Mouse (Mus musculus) megakaryocyte progenitor cell, adult 5-6 weeks (primary cell): Measurements from ENCODE around the gene Rps6ka2. TPM values are rescaled to one million over a fixed set of nuclear protein-coding genes. Genes with fewer than 3 reads are reported as not detected.

Experiments
- ATAC-seq: replicated peaks from 2 replicates; pipeline ENCODE4 v1.8.0; 2016; ENCODE audit warnings: mild to moderate bottlenecking, moderate TSS enrichment, inconsistent platforms; ENCODE audit not compliant: poor library complexity
- total RNA-seq, 2 experiments: library from RNA; stranded (forward) in 1 of 2; stranded (reverse) in 1 of 2; fragments of 157-497, 149-512 nt in 1 of 2; fragments of 200-1000 nt in 1 of 2; gene quantifications; 2 replicates each; pipeline versions ENCODE4 v1.2.3 to v1.2.4; 2015 to 2017

Gene Rps6ka2
- total RNA-seq, 2 experiments from 2014 or later = 16.5 to 20.4 TPM

DNA sequence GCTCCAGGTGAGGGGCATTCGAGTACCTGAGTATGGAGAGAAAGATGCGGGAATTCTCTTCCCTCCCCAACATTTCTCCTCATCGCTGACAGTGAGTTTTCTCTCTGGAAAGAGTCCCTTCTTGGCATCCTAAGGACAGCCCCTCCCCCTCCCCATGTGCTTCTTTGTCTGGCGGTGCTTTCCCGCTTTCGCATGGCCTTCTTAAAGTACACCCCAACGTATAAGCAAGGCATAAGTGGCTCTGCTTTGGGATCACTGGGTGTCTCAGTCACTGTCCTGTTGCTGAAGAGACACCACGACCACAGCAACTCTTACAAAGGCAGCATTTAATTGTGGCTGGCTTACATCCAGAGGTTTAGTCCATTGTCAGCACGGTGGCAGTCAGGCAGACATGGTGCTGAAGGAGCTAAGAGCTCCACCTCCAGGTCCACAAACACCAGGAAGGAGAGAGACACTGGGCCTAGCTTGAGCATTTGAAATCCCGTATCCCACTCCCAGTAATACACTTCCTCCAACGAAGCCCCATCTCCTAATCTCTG is 47.9 kb downstream of the Rps6ka2 start:
- no peak for ATAC-seq

DNA sequence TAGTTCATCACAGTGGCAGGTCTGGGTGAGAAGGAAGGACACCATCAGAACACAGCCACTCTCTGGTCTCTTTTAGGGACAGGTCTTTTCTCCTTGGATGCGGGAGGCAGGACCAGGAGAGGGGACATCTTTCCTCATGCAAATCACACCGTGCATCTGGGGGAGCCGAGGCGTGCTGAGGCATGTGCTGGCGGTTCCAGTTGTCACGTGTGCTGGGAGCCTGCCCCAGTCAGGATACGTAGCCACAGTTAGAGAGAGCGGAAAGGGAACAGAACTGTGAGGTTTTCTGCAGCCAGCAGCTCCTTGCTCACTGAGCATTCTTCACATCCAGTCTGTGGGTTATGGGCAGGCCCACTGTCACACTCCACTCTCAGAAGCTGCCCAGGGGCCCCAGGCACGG is 48.5 kb downstream of the Rps6ka2 start:
- no peak for ATAC-seq

DNA sequence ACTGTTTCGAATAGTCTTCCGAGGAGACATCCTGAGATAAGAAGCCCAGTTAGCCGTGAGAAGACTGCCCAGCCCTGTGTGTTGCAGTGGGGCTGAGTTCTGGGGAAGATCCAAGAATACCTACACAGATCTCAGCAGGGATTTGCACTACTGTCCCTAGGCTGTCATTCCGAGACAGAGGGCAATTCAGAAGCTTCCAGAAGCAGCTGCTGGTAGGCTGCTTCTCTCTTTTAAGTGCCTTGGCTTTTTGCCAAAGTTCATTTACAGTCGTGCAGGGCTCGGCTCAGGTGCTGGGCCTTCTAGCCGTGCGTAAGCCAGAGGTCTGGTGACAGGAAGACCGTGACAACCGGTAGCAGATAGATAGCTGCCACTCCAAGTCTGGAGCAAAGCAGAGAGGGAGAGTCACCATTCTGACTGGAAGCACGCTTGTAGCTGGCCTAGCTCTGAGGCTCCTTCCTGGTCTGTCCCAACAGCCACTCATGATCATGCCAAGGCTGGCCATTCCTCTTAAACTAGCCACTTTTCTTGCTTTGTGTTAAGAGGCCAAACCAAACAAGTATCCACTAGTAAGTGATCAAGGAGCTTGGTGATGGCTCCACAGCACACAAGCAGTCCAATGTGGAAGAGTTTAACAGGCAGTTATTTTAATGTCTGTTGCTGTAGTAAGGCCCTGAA is 49.3 kb downstream of the Rps6ka2 start:
- ATAC-seq = 0 out of 2 replicates have a peak, but pooled peaks have one; percentile 14

DNA sequence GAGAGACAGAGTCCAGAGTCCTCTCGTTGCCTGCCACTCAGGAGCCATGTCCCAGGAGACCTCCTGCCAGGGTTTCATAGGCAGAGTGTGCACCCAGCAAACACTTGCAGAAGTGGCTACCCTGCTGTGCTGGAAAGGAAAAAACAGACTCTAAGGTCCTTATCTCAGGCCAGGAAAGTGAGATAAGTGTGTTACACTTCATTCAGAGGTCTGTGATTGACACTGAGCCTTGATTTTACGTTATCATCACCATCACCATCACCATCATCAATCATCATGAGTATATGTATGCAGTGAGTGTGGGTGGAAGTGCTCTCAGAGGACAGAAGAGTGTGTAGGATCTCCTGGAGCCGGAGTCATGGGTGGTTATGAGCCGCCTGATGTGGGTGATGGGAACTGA is 51.4 kb downstream of the Rps6ka2 start:
- ATAC-seq = no peak

DNA sequence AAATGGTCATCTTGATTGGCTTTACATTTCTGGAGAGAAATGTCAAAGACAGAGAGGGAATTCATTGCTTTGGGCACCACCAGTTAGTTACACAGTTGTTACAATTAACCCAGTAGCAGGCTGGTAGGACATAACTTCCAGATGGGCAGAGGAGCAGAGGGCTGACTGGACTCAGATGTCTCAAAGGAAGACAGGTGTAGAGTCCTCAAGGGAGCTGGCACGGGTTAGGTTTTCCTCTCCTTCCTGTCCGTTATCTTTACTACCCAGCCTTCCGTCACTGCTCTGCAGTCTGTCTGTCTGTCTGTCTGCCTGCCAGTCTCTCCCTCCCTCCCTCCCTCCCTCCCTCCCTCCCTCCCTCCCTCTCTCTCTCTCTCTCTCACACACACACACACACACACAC is 52.3 kb downstream of the Rps6ka2 start:
- ATAC-seq = peak; percentile 42

DNA sequence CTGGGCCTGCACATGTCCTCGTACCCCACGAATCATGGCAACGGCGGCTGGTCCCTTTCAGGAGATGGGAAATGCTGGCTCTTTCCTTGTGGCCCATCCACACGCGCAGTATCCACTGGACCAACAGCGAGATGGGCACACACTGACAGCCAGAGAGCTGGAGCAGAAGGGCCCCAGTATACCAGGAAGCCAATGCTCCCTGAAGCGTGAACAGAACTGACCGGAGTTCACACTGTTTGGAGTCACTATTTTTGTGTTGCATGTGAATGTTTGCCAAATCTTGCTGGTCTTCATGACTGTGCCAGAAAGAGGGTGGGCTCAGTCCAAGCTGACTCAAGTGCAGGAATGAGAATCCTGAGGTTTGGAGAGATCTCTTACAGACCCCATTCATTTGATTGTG is 58.6 kb downstream of the Rps6ka2 start:
- no peak for ATAC-seq

DNA sequence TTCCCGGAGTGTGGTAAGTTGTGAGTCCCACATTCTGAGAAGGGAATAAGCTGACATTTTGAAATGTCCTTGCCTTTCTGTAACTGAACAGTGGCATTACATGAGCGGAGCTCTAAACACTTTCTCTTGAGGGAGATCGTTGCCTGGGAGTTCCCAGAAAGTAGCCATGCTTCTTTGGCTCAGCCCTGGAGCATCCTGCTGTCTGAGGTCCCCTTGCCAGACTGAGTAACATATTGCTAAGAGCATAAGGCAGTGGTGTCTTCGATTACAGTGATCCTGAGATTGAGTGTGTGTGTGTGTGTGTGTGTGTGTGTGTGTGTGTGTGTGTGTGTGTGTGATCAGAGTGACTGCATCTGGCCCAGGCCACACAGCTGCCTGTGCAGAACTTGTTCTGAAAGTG is 61.4 kb downstream of the Rps6ka2 start:
- ATAC-seq = no peak

DNA sequence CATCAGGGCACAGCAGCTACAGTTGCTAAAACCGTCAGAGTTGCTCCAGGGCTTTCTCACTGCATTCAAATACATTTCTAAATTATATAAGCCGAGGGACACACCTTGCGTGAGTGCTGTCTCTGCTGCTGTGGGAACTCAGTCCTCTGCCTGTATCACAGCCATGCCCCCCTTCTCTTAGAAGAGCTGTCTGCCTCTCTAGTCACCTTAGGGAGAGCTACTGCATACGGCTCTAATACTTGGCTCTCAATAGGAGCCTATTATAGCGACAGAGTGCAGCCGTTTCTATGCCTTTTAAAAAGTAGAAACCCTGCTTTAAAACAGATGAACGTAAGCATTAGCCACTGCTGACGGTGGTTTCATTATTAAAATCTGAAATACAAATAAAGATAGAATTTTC is 61.9 kb downstream of the Rps6ka2 start:
- no peak for ATAC-seq

DNA sequence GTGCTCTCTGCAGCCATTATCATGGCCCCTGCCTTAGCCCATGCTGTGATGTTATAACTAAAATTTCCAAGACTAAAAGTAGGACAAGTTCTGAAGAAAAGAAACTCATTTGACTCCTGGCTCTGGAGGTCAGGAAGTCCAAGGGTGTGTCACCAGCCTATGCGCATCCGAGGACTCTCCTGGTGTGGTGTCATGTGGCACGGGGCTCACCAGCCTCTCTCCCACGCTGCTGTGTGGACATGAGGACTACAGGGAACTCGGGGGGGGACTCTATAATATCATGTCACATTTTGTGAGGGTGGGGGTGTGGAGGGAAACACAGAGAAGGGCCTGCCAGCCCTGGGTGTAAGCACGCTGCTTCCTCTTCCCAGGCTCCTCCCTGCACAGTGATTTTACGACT is 62.5 kb downstream of the Rps6ka2 start:
- ATAC-seq = no peak

DNA sequence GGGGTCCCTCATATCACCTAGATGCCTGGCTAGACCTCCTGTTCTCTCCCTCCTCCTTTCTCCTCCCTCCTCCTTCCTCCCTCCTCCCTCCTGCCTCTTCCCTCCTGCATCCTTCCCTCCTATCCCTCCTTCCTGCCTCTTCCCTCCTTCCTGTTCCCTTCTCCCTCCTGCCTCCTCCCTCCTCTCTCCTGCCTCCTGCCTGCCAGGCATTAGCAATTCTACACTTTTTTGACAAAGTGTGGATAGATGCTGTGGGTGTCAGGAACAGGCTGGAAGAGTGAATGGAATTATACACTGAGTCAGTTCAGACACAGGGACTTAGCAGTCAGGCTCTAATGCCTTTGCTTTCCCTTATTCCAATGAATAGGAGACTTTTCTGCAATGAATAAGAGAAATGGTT is 63.3 kb downstream of the Rps6ka2 start:
- ATAC-seq = no peak

DNA sequence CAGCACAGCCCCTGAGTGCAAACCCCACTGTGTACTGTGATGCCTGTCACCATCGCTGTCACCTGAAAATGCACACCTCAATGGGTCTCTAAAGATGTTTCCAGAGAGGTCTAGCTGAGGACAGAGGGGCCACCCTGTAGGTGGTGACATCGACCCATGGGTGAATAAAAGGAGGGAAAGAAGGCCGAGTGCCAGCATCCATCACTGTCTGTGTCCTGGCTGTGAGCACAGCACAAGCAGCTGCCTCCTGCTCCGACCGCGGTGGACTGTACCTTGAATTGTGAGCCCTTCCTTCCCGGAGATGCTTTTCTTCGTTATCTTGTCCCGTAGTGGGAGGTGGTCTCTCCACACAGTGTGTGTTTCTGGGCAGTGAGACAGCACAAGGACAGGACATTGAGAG is 67.8 kb downstream of the Rps6ka2 start:
- ATAC-seq = no peak

DNA sequence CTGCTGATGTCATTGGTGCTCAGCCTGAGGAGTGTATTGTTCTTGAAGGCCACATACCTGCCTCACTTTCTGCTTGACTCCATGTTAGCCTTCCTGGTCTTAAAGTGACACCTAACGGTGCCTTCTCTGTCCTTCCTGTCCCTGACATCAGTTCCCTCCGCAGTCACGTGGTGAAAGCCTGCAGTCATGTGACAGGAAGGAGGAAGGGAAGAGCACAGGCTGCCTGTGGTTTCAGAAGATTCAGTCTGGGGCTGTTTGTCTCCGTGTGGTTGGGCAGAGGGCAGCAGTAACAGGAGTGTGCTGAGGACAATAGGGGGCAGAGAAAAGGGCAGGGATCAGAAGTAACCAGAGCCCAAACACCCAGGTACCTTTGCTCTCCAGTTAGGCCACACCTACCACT is 68.9 kb downstream of the Rps6ka2 start:
- ATAC-seq = 0 out of 2 replicates have a peak, but pooled peaks have one; percentile 11

DNA sequence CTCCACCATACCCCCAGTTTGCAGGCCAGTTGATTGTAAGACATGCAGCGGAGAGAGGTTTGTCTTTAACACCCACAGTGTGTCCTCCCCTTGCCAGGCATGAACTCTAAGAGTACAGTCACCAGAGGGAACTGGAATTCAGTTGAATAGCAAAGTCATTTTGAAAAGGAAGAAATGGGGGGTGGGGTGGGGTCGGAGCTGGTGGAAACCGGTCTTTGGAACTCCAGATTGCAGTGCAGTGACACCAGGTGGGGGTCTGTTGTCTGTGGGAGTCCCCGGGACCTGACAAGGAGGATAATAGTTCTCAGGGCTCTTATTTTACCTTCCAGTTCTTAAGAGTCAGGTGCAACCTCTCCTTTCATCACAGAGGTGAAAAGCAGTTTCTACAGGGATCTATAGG is 70.6 kb downstream of the Rps6ka2 start:
- no peak for ATAC-seq

DNA sequence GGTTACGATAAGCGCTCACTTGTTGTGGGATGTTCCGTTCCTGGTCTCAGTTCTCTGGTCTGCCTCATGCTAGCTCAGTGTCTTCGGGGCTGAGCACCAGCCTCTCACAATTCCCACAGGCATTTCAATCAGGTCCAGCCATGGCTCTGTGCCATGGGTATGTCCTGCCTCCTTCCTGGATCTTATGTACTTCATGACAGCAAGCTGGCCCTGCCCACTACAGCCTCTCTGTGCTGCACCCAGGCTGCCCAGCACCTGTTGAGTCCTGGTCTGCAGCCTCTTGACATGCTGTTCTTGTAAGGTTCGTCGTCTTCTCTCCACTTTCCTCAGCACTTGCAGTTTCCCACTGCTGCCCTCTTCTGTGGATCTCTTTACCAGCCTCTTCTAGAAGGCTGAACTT is 75.2 kb downstream of the Rps6ka2 start:
- no peak for ATAC-seq

DNA sequence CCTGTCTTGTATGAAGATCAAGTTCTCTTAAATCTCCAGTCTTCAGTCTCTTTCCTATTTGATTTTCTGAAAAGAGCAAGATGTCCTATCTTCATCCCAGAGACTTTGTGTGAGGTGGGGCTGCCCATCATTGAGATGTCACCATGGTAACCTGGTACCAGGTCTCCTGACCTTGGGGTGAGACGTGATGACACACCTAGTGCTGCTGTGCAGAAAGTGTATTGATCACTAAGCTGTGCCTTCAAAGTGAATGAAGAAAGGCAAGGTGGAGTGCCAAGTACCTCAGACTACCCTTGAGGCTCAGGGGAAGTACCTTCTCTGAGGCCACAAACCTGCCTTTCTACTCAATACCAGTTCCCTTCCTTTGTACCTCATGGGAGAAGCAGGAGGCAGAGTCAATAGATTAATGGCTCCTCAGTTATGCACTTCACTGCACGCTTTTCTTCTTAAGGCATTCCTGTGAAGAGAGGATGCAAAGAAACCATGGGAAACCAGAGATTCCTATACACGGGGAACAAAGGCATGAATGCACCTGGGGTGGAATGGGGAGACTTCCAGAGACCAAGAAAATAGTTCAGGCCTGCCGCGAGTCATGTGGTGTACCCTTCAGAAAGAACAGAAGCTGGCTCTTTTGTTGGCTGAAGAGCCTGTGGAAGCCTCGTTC is 77.1 kb downstream of the Rps6ka2 start:
- no peak for ATAC-seq

DNA sequence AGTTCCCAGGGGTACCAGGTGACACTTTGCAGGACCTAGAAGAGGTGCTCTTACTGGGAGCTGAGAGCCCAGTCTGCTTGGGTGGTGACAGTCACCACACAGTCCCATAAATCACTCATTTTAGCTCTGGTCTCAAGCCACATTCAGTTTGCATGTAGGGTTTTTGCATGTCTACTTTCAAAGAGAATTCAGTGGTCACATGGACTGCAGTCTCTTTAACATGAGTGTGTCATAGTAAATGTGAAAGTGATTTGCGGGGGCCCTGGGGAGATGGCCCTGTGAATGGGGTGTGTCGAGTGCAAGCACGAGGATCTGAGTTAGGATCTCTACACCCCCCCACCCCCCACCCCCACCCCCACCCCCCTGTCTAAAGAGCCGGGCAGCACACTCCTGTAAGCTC is 80.5 kb downstream of the Rps6ka2 start:
- no peak for ATAC-seq

DNA sequence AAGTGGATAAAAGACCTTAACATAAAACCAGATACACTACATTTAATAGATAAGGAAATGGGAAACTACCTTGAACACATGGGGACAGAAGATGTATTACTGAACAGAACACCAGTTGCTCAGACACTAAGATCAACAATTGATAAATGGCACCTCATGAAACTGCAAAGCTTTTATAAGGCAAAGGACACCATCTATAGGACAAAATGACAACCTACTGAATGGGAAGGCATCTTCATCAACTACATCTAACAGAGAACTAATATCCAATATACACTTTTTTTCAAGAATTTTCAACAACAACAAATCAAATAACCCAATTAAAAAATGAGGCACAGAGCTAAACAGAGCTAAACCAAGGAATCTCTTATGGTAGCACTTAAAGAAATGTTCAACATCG is 87.3 kb downstream of the Rps6ka2 start:
- ATAC-seq = no peak

DNA sequence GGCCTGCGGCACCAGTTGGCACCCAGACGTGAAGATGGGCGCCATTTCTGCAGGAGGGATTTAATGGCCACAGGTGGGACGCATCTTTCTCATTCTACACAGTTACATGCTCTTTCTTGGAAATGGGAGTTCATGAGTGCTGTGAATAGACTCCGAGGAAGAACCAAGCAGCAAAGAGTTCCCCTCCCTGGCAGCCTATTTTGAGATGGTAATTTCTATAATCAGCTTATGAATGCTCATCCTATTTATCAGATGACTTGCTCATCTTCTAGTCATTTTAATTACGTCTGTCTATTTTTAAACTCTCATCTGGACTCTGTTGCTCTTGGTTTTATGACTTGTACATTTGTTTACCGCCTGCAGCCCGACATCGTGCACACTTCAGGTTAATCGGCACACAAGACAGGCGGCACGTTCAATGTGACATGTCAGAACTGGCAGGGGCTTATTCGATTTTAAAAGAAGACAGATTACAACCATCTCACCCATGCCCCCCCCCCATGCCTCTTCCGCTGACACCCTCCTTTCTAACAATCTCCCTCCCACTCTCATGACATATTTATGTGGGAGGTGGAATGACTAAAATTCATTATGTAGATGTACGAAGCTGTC is 88.9 kb downstream of the Rps6ka2 start:
- ATAC-seq = no peak

DNA sequence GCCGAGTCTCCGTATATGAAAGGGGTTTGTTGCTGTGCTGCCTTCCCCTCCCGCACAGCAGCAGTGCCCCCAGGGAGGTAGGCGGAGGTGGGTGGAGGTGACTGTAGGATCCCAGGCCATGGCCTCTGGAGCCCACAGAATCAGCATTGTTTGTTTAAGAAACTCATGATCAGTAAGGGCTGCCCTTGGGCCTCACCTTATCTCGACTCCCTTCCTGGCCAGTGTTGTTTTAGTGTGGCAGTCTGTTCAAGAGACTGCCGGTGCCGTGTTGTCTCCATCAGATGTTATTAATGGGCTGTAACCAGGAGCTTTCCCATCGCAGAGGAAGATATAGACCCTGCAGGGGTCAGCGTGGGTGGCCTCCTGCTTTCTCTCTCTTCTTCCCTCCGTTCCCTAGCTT is 90.4 kb downstream of the Rps6ka2 start:
- no peak for ATAC-seq

DNA sequence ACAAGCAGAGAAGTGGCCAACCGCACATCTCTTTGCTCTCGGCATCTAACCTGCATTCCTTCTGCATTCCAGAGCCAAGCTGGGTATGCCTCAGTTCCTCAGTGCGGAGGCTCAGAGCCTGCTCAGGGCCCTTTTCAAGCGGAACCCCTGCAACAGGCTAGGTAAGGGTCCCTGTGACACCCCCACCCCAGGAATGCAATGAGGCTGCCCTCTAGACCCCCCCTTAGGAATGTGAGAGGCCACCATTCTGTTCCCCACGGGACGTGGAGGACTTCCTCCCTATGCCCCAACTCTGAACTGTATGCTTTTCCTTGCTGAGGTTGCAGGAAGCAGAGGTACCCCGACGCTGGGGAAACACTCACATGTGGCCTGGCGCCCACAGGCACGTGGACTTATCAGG is 92.1 kb downstream of the Rps6ka2 start:
- ATAC-seq = no peak

DNA sequence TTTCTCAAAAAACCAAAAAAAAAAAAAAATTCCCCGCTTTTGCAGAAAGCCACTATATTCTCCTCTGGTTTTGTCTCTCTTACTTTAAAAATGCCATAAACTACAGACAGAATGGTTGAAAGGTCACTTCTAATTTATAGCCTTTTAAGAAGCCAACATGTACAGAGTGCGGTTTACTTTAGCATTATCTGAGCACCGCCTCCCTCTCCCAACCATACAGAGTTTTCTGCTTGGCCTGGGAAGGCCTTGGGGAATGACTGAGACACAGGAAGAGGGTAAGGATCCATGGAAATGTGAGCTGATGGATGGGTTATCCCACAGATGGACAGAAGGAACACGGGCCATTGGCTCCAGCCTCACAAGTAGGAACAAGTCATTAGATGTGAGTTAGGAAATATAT is 92.7 kb downstream of the Rps6ka2 start:
- ATAC-seq = no peak

DNA sequence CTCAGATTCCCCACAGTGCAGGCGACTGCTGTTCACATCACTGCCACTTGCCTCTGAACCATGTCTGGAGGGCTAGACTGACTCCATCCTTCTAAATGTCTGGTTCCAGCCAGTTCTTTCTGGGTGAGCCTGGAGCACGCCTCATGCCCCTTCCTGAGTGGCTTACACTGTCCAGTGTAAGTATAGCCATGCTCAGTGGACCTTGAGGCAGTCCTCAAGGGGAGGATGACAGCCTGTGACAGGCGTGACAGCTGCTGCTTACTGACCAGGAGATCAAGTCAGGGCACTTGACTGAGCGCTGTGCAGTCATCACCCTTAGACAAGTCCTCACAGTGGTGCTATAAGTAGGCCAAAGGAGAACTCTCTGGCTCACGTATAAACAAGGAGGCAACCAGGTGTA is 94.7 kb downstream of the Rps6ka2 start:
- no peak for ATAC-seq
